Mouse (Mus musculus) forebrain, embryonic 11.5 days (tissue): Measurements from ENCODE around the gene Prcc. TPM values are rescaled to one million over a fixed set of nuclear protein-coding genes. Genes with fewer than 3 reads are reported as not detected.

Source experiments
- ATAC-seq: fragments of 200-750 bp; cut with Nextera tagmentation; replicated peaks from 2 replicates; pipeline ENCODE4 v1.8.0; 2017; ENCODE audit warnings: moderate TSS enrichment; ENCODE audit not compliant: low FRiP score
- DNase-seq: peaks from one replicate; pipeline ENCODE4 v3.0.0-alpha.2; 2017; ENCODE audit warnings: low spot score
- H3K27ac ChIP-seq: fragments of 300-500 bp; sonication (generic); 2 replicates; pipeline ENCODE4 v1.5.1; 2014; ENCODE audit warnings: low read depth, low read length
- H3K27me3 ChIP-seq: fragments of 300-500 bp; sonication (generic); 2 replicates; pipeline ENCODE4 v1.6.1; 2014; ENCODE audit warnings: mild to moderate bottlenecking, low read length, mixed read lengths; ENCODE audit not compliant: control insufficient read depth, insufficient read depth
- H3K36me3 ChIP-seq: fragments of 300-500 bp; sonication (generic); 2 replicates; pipeline ENCODE4 v1.6.1; 2014; ENCODE audit warnings: mild to moderate bottlenecking, low read length, moderate library complexity, mixed read lengths; ENCODE audit not compliant: control insufficient read depth, insufficient read depth
- H3K4me1 ChIP-seq: fragments of 300-500 bp; sonication (generic); replicated peaks from 2 replicates; pipeline ENCODE4 v1.6.1; 2014; ENCODE audit warnings: low read length, mixed read lengths; ENCODE audit not compliant: control insufficient read depth, insufficient read depth
- H3K4me2 ChIP-seq: fragments of 300-500 bp; sonication (generic); 2 replicates; pipeline ENCODE4 v1.6.1; 2014; ENCODE audit warnings: low read depth, mild to moderate bottlenecking, low read length, moderate library complexity, mixed read lengths; ENCODE audit not compliant: severe bottlenecking
- H3K4me3 ChIP-seq: fragments of 300-500 bp; sonication (generic); 2 replicates; pipeline ENCODE4 v1.5.1; 2014; ENCODE audit warnings: low read depth, low read length
- H3K9ac ChIP-seq: fragments of 300-500 bp; sonication (generic); 2 replicates; pipeline ENCODE4 v1.6.1; 2014; ENCODE audit warnings: low read length
- H3K9me3 ChIP-seq: fragments of 300-500 bp; sonication (generic); 2 replicates; pipeline ENCODE4 v1.6.1; 2016; ENCODE audit warnings: low read length, mixed read lengths; ENCODE audit not compliant: control insufficient read depth
- WGBS: fragments of 180-500 bp; shearing (Covaris S2); extraction: QIAGEN DNeasy Blood & Tissue Kit; methylation state at CpG from one replicate; pipeline ENCODE4 v1.1.7; 2014; 5-methylcytosine and 5-hydroxymethylcytosine counted together
- polyA plus RNA-seq: library from polyadenylated mRNA; unstranded; fragments of >200 nt; fragmentation: Nextera tagmentation; extraction: Ambion mirVana; gene quantifications from 2 replicates; pipeline ENCODE4 v1.2.1, GENCODE M21; 2014

Gene Prcc
- polyA plus RNA-seq, 1 experiment from 2014 or later, result 19.6 TPM

- Histone ChIP-seq H3K27ac (no peak overlapping the region), H3K9me3 (no peaks in the 10 kb centered on the region), H3K9ac (peak overlapping the region; percentile 71; the same call in 1 of the 2 replicates), H3K36me3 (peaks cover 6% of the 10 kb centered on the region), H3K27me3 (no peaks in the 10 kb centered on the region), H3K4me1 (peaks cover 6% of the 10 kb centered on the region; the same call in 1 of the 2 replicates), H3K4me2 (peak overlapping the region; percentile 73), H3K4me3 (peak overlapping the region; percentile 68)
- ATAC-seq (no peak), DNase-seq (no peak)
- WGBS, result 68% methylated on average over 9 of the region's 9 CpGs
Measured at GRCm38 (mm10) chr3:87920270-87920943, 35.0 kb upstream of the Prcc start.

GRCm38 (mm10) chr3:87919336-87920108 lies 34.1 kb upstream of the Prcc start, which contains the start of gene Mrpl24:
Gene Mrpl24 (plus strand): TSS chr3:87919506.
- Histone ChIP-seq H3K27me3 (no peaks in the 10 kb centered on the region), H3K4me1 (peaks cover 6% of the 10 kb centered on the region; the same call in 1 of the 2 replicates), H3K4me3 (peak within 1 kb of the TSS; percentile 68), H3K9me3 (no peaks in the 10 kb centered on the region), H3K4me2 (peak within 1 kb of the TSS; percentile 73), H3K27ac (peak within 1 kb of the TSS; percentile 76), H3K9ac (peak within 1 kb of the TSS; percentile 71), H3K36me3 (peaks cover 4% of the 10 kb centered on the region)
- DNase-seq (peak; percentile 80), ATAC-seq (peak; percentile 82)
- under 1% methylated on average over 30 of the region's 30 CpGs for WGBS

- DNase-seq, result no peak
- Histone ChIP-seq H3K4me3 (no peak overlapping the region), H3K27ac (no peak overlapping the region), H3K9ac (no peak overlapping the region), H3K27me3 (no peaks in the 10 kb centered on the region), H3K4me2 (no peak overlapping the region), H3K4me1 (peaks cover 6% of the 10 kb centered on the region; the same call in 1 of the 2 replicates), H3K9me3 (no peaks in the 10 kb centered on the region), H3K36me3 (peaks cover 8% of the 10 kb centered on the region)
- no peak for ATAC-seq
- 93% methylated on average over 1 of the region's 1 CpGs for WGBS
Measured at GRCm38 (mm10) chr3:87918551-87918950, 33.1 kb upstream of the Prcc start.

GRCm38 (mm10) chr3:87916990-87917389 lies 31.6 kb upstream of the Prcc start:
- H3K9me3 ChIP-seq, result no peaks in the 10 kb centered on the region
- H3K4me2 ChIP-seq, result no peak overlapping the region
- no peak for DNase-seq
- peaks cover 6% of the 10 kb centered on the region; the same call in 1 of the 2 replicates for H3K4me1 ChIP-seq
- no peaks in the 10 kb centered on the region for H3K27me3 ChIP-seq
- no peak for ATAC-seq
- no peak overlapping the region for H3K9ac ChIP-seq
- 90% methylated on average over 1 of the region's 1 CpGs for WGBS
- no peak overlapping the region for H3K27ac ChIP-seq
- no peak overlapping the region for H3K4me3 ChIP-seq
- peaks cover 5% of the 10 kb centered on the region for H3K36me3 ChIP-seq

- WGBS, result 98% methylated on average over 10 of the region's 10 CpGs
- Histone ChIP-seq H3K4me3 (no peak overlapping the region), H3K9ac (no peak overlapping the region), H3K9me3 (no peaks in the 10 kb centered on the region), H3K27me3 (no peaks in the 10 kb centered on the region), H3K36me3 (peaks cover 5% of the 10 kb centered on the region), H3K4me1 (peaks cover 14% of the 10 kb centered on the region), H3K4me2 (no peak overlapping the region), H3K27ac (no peak overlapping the region)
- ATAC-seq (no peak), DNase-seq (no peak)
Measured at GRCm38 (mm10) chr3:87913891-87914290, 28.5 kb upstream of the Prcc start.

GRCm38 (mm10) chr3:87913491-87913890 lies 28.1 kb upstream of the Prcc start:
- DNase-seq (no peak), ATAC-seq (no peak)
- Histone ChIP-seq H3K27me3 (no peaks in the 10 kb centered on the region), H3K4me1 (peaks cover 14% of the 10 kb centered on the region), H3K27ac (no peak overlapping the region), H3K4me3 (no peak overlapping the region), H3K9me3 (no peaks in the 10 kb centered on the region), H3K4me2 (no peak overlapping the region), H3K9ac (no peak overlapping the region), H3K36me3 (peaks cover 5% of the 10 kb centered on the region)
- WGBS, result 84% methylated on average over 7 of the region's 7 CpGs

GRCm38 (mm10) chr3:87910573-87911141 lies 25.2 kb upstream of the Prcc start:
- H3K27ac ChIP-seq, result peak overlapping the region; percentile 86
- H3K4me1 ChIP-seq, result peaks cover 22% of the 10 kb centered on the region

GRCm38 (mm10) chr3:87909874-87910273 lies 24.5 kb upstream of the Prcc start:
- Histone ChIP-seq H3K27ac (peak overlapping the region; percentile 86), H3K9me3 (no peaks in the 10 kb centered on the region), H3K4me2 (peak overlapping the region; percentile 67), H3K4me1 (peaks cover 22% of the 10 kb centered on the region), H3K4me3 (peak overlapping the region; percentile 39; the same call in 1 of the 2 replicates), H3K27me3 (no peaks in the 10 kb centered on the region), H3K36me3 (peaks cover 5% of the 10 kb centered on the region), H3K9ac (peak overlapping the region; percentile 51; the same call in 1 of the 2 replicates)
- no peak for DNase-seq
- ATAC-seq, result no peak
- WGBS, result 2% methylated on average over 4 of the region's 4 CpGs

More at GRCm38 (mm10) chr3:87910573-87911141, 25.2 kb upstream of the Prcc start:
- Histone ChIP-seq H3K9me3 (no peaks in the 10 kb centered on the region), H3K4me3 (peak overlapping the region; percentile 39), H3K4me2 (peak overlapping the region; percentile 67), H3K9ac (peak overlapping the region; percentile 51), H3K27me3 (no peaks in the 10 kb centered on the region), H3K36me3 (peaks cover 5% of the 10 kb centered on the region)
- ATAC-seq (peak; percentile 37), DNase-seq (peak; percentile 93)
- 4% methylated on average over 12 of the region's 12 CpGs for WGBS
